Mouse (Mus musculus): ENCODE data around the gene Acbd5. TPM values are rescaled to one million over a fixed set of nuclear protein-coding genes. Genes with fewer than 3 reads are reported as not detected.
"Not testable (repeated sequence)": the region's sequence is repeated elsewhere in the genome, so short reads cannot be mapped to it uniquely, and the experiment has no call there.

The Acbd5 gene
- 10 to 100 TPM; 79.1 to 84.2 TPM for total RNA-seq (2021)

GRCm38 (mm10) chr2:23067552-23068369, at the start of gene Acbd5:
Acbd5 (plus strand) TSS chr2:23068167.
- peak; percentile 84 to 86 for DNase-seq (ENCODE audit: extremely low spot score in 1 of 2, low spot score in 1 of 2)

GRCm38 (mm10) chr2:23019170-23019569, 48.8 kb upstream of the Acbd5 start:
- no peak for DNase-seq (ENCODE audit: extremely low spot score in 1 of 2, low spot score in 1 of 2)

GRCm38 (mm10) chr2:23021320-23021719, 46.6 kb upstream of the Acbd5 start:
- DNase-seq (ENCODE audit: extremely low spot score in 1 of 2, low spot score in 1 of 2): no peak

- no peak for DNase-seq (ENCODE audit: extremely low spot score in 1 of 2, low spot score in 1 of 2)
Measured at GRCm38 (mm10) chr2:23021721-23022120, 46.2 kb upstream of the Acbd5 start.

- DNase-seq (ENCODE audit: extremely low spot score in 1 of 2, low spot score in 1 of 2): no peak
Measured at GRCm38 (mm10) chr2:23023023-23023422, 44.9 kb upstream of the Acbd5 start.

- DNase-seq (ENCODE audit: extremely low spot score in 1 of 2, low spot score in 1 of 2): no peak
Measured at GRCm38 (mm10) chr2:23023714-23024282, 44.2 kb upstream of the Acbd5 start.

- no peak for DNase-seq (ENCODE audit: extremely low spot score in 1 of 2, low spot score in 1 of 2)
Measured at GRCm38 (mm10) chr2:23026379-23026778, 41.6 kb upstream of the Acbd5 start.

- DNase-seq (ENCODE audit: extremely low spot score in 1 of 2, low spot score in 1 of 2): no peak
Measured at GRCm38 (mm10) chr2:23028826-23029225, 39.1 kb upstream of the Acbd5 start.

GRCm38 (mm10) chr2:23030631-23031030, 37.3 kb upstream of the Acbd5 start:
- DNase-seq (ENCODE audit: extremely low spot score in 1 of 2, low spot score in 1 of 2): no peak

GRCm38 (mm10) chr2:23034692-23035435, 33.1 kb upstream of the Acbd5 start:
- no peak for DNase-seq (ENCODE audit: extremely low spot score in 1 of 2, low spot score in 1 of 2)

GRCm38 (mm10) chr2:23035467-23035866, 32.5 kb upstream of the Acbd5 start:
- no peak for DNase-seq (ENCODE audit: extremely low spot score in 1 of 2, low spot score in 1 of 2)

- peak; percentile 35 to 43 for DNase-seq (ENCODE audit: extremely low spot score in 1 of 2, low spot score in 1 of 2)
Measured at GRCm38 (mm10) chr2:23039082-23040000, 28.6 kb upstream of the Acbd5 start.

- DNase-seq (ENCODE audit: extremely low spot score in 1 of 2, low spot score in 1 of 2): peak; percentile 83 to 91
Measured at GRCm38 (mm10) chr2:23040001-23040646, 27.8 kb upstream of the Acbd5 start, which contains the start of gene Abi1. Abi1 (minus strand) TSS chr2:23040241.

GRCm38 (mm10) chr2:23040690-23041089, 27.3 kb upstream of the Acbd5 start:
- DNase-seq (ENCODE audit: extremely low spot score in 1 of 2, low spot score in 1 of 2): not testable (repeated sequence)

GRCm38 (mm10) chr2:23041457-23041856, 26.5 kb upstream of the Acbd5 start:
- DNase-seq (ENCODE audit: extremely low spot score in 1 of 2, low spot score in 1 of 2): no peak

GRCm38 (mm10) chr2:23042189-23042588, 25.8 kb upstream of the Acbd5 start:
- DNase-seq (ENCODE audit: extremely low spot score in 1 of 2, low spot score in 1 of 2): no peak

GRCm38 (mm10) chr2:23045703-23046102, 22.3 kb upstream of the Acbd5 start:
- DNase-seq (ENCODE audit: extremely low spot score in 1 of 2, low spot score in 1 of 2): no peak

- no peak for DNase-seq (ENCODE audit: extremely low spot score in 1 of 2, low spot score in 1 of 2)
Measured at GRCm38 (mm10) chr2:23048006-23048405, 20.0 kb upstream of the Acbd5 start.

- no peak for DNase-seq (ENCODE audit: extremely low spot score in 1 of 2, low spot score in 1 of 2)
Measured at GRCm38 (mm10) chr2:23051890-23052289, 16.1 kb upstream of the Acbd5 start.

- peak in 1 of 2 experiments; percentile 16 for DNase-seq (ENCODE audit: extremely low spot score in 1 of 2, low spot score in 1 of 2)
Measured at GRCm38 (mm10) chr2:23052523-23052922, 15.4 kb upstream of the Acbd5 start.

All from layer of hippocampus, postnatal 25 days (tissue).